Mouse (Mus musculus) lung, adult 18-20 months (tissue): ENCODE measurements at regions not wholly inside any gene's neighbourhood (a gene's known extent, or its start where the extent isn't known, plus 50 kb on each side); places are given as distances from the start of the nearest gene placed in this dataset.

Experiments
- DNase-seq, 2 experiments: peaks; one replicate each; pipeline ENCODE4 v3.0.0; 2022; ENCODE audit warnings: mixed read lengths in 2 of 2

- no peak for DNase-seq
These were observed 97.2 kb upstream of the Pam start for GRCm38 (mm10) chr1:98192671-98193070.

- no peak for DNase-seq
These were observed 96.6 kb upstream of the Pam start for GRCm38 (mm10) chr1:98192044-98192484.

GRCm38 (mm10) chr1:98191331-98191730, 95.9 kb upstream of the Pam start:
- DNase-seq = no peak

- no peak for DNase-seq
These were observed 95.3 kb upstream of the Pam start for GRCm38 (mm10) chr1:98190741-98191140.

GRCm38 (mm10) chr1:98189991-98190471, 94.6 kb upstream of the Pam start:
- no peak for DNase-seq

- DNase-seq = no peak
These were observed 84.9 kb upstream of the Pam start for GRCm38 (mm10) chr1:98180372-98180771.

- peak; percentile 35 to 46 for DNase-seq
These were observed 83.6 kb upstream of the Pam start for GRCm38 (mm10) chr1:98179030-98179429.

- no peak for DNase-seq
These were observed 79.3 kb upstream of the Pam start for GRCm38 (mm10) chr1:98174811-98175132.

GRCm38 (mm10) chr1:98173907-98174810, 78.7 kb upstream of the Pam start:
- DNase-seq = no peak

GRCm38 (mm10) chr1:98173431-98173830, 78.0 kb upstream of the Pam start:
- no peak for DNase-seq

- DNase-seq = no peak
These were observed 75.8 kb upstream of the Pam start for GRCm38 (mm10) chr1:98171291-98171690.

- no peak for DNase-seq
These were observed 73.9 kb upstream of the Pam start for GRCm38 (mm10) chr1:98169352-98169751.

- no peak for DNase-seq
These were observed 72.4 kb upstream of the Pam start for GRCm38 (mm10) chr1:98167800-98168199.

GRCm38 (mm10) chr1:98162639-98162927, 67.1 kb upstream of the Pam start:
- DNase-seq = no peak

- no peak for DNase-seq
These were observed 66.6 kb upstream of the Pam start for GRCm38 (mm10) chr1:98161882-98162638.

GRCm38 (mm10) chr1:98158969-98159368, 63.5 kb upstream of the Pam start:
- no peak for DNase-seq

GRCm38 (mm10) chr1:98147361-98147760, 51.9 kb upstream of the Pam start:
- no peak for DNase-seq
